Mouse (Mus musculus) brain, adult 10 weeks (tissue): ENCODE data around the gene Lca5. TPM values are rescaled to one million over a fixed set of nuclear protein-coding genes. Genes with fewer than 3 reads are reported as not detected.

Experiments
- polyA plus RNA-seq: library from polyadenylated mRNA; stranded (reverse); fragments of 350-450 nt; fragmentation: Illumina TruSeq; extraction: RNeasy Lipid Tissue Mini Kit (QIAGEN cat#74804); gene quantifications from one replicate; pipeline ENCODE4 v1.2.3, GENCODE M21; 2015; ENCODE audit warnings: low read depth, low replicate concordance

Lca5 gene
- 9.6 TPM for polyA plus RNA-seq

DNA sequence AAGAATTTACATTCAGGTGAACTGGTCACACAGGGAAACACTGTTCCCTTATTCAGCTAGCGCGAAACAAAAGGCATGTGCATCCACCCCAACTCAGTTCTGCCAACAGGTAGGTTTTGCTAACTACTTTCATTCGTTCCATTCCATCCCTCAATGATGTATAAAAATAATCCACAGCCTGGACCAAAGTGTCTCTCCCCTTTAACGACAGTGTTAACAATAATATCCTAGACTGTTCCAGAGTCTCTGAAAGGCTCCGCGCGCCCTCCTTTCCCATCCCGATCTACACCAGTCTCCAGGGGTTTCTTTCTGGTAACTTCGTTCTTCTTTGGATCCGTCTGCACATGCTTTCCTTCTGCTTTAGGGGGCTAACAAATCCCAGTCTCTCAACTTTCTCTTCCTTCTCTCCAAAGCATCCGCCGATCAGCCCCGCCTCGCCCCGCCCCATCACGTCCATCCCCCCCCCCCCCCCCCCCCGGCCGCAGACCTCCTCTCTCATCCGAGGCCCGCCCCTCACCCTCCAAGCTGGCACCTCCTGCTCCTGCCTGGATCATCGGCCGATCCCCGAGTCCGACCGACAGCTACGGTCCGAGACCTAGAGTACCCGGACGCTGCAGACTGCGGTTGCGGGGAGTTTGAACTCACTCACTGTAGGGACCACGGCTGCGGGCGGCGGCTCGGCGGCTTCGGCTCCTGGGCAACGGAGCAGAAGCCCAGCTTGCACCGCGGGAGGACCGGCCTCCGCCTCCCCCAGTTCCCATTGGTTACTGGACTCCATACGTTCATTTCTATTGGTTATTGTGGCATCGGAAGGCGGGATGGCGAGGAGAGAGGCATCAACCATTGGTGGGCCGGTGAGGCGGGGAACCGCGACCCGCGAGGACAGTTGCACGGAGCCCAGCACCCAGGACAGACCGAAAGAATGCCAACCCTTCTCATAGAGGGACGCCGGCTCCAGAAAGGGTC is at the start of gene Lca5:
Gene Lca5, minus strand, starts transcription at position 736 of the 966 bp plus-strand sequence.

Other genes with a start within 250 kb of the Lca5 start
- 23.8 TPM for gene Sh3bgrl2, start 107.2 kb upstream of the Lca5 start, polyA plus RNA-seq